Mouse (Mus musculus) limb, embryonic 14.5 days (tissue): Measurements from ENCODE around the gene Hnrnpf. TPM values are rescaled to one million over a fixed set of nuclear protein-coding genes. Genes with fewer than 3 reads are reported as not detected.

ENCODE experiments used
- ATAC-seq: fragments of 200-750 bp; cut with Nextera tagmentation; 2 replicates; pipeline ENCODE4 v1.8.0; 2017; ENCODE audit warnings: low read depth, moderate number of reproducible peaks, moderate TSS enrichment; ENCODE audit not compliant: low FRiP score
- DNase-seq: peaks from one replicate; pipeline ENCODE4 v3.0.0-alpha.2; 2015; ENCODE audit warnings: low spot score
- H3K27ac ChIP-seq: fragments of 300-500 bp; sonication (generic); replicated peaks from 2 replicates; pipeline ENCODE4 v1.5.1; 2014; ENCODE audit warnings: low read depth, mild to moderate bottlenecking, low read length, moderate library complexity, mixed read lengths
- H3K27me3 ChIP-seq: fragments of 300-500 bp; sonication (generic); 2 replicates; pipeline ENCODE4 v1.6.1; 2014; ENCODE audit warnings: low read length, mixed read lengths; ENCODE audit not compliant: control insufficient read depth, insufficient read depth
- H3K36me3 ChIP-seq: fragments of 300-500 bp; sonication (generic); 2 replicates; pipeline ENCODE4 v1.6.1; 2014; ENCODE audit warnings: mild to moderate bottlenecking, low read length, moderate library complexity, mixed read lengths; ENCODE audit not compliant: control insufficient read depth, insufficient read depth
- H3K4me1 ChIP-seq: fragments of 300-500 bp; sonication (generic); 2 replicates; pipeline ENCODE4 v1.6.1; 2014; ENCODE audit warnings: antibody characterized with exemption, low read length, mixed read lengths; ENCODE audit not compliant: control insufficient read depth, insufficient read depth
- H3K4me2 ChIP-seq: fragments of 300-500 bp; sonication (generic); replicated peaks from 2 replicates; pipeline ENCODE4 v1.6.1; 2014; ENCODE audit warnings: low read depth, mild to moderate bottlenecking, low read length, moderate library complexity; ENCODE audit not compliant: severe bottlenecking
- H3K4me3 ChIP-seq: fragments of 300-500 bp; sonication (generic); replicated peaks from 2 replicates; pipeline ENCODE4 v1.5.1; 2014; ENCODE audit warnings: low read length
- H3K9ac ChIP-seq: fragments of 300-500 bp; sonication (generic); 2 replicates; pipeline ENCODE4 v1.6.1; 2014; ENCODE audit warnings: mild to moderate bottlenecking, low read depth, low read length, moderate library complexity; ENCODE audit not compliant: severe bottlenecking
- H3K9me3 ChIP-seq: fragments of 300-500 bp; sonication (generic); 2 replicates; pipeline ENCODE4 v1.6.1; 2016; ENCODE audit warnings: low read length; ENCODE audit not compliant: control insufficient read depth
- POLR2A ChIP-seq: fragments of 200-500 bp; IDR thresholded peaks from 2 replicates; pipeline ENCODE4 v1.8.0; 2012; ENCODE audit warnings: inconsistent platforms, mild to moderate bottlenecking, moderate library complexity, borderline replicate concordance; ENCODE audit not compliant: insufficient read depth, insufficient read length; ENCODE audit errors: extremely low read depth
- WGBS: fragments of 180-500 bp; shearing (Covaris S2); extraction: QIAGEN DNeasy Blood & Tissue Kit; methylation state at CpG from one replicate; pipeline ENCODE4 v1.1.7; 2014; 5-methylcytosine and 5-hydroxymethylcytosine counted together
- polyA plus RNA-seq, 2 experiments: library from polyadenylated mRNA; depleted of rRNA in 1 of 2; stranded (reverse) in 1 of 2; unstranded in 1 of 2; fragments of >200 nt; fragmentation: Nextera tagmentation in 1 of 2; extraction: Ambion mirVana in 1 of 2; gene quantifications; 2 replicates each; pipeline versions ENCODE4 v1.2.1 to v1.2.3; 2012 to 2014

Gene Hnrnpf
- polyA plus RNA-seq, 2 experiments, result 486 to 609 TPM

- Histone ChIP-seq H3K4me1 (peaks cover 23% of the 10 kb centered on the region), H3K27ac (peak overlapping the region; percentile 95), H3K9ac (peak overlapping the region; percentile 93), H3K9me3 (no peaks in the 10 kb centered on the region), H3K27me3 (no peaks in the 10 kb centered on the region), H3K4me3 (peak overlapping the region; percentile 77), H3K4me2 (peak overlapping the region; percentile 48), H3K36me3 (no peaks in the 10 kb centered on the region)
- no peak for ATAC-seq
- no peak for TF ChIP-seq POLR2A
- no peak for DNase-seq
- WGBS, result 0% methylated on average over 26 of the region's 26 CpGs
Observed at GRCm38 (mm10) chr6:117907979-117908355, 7.8 kb downstream of the Hnrnpf start.

- 0% methylated on average over 14 of the region's 14 CpGs for WGBS
- Histone ChIP-seq H3K4me2 (peak overlapping the region; percentile 48), H3K9ac (peak overlapping the region; percentile 93), H3K27ac (no peak overlapping the region), H3K27me3 (no peaks in the 10 kb centered on the region), H3K4me3 (peak overlapping the region; percentile 77), H3K9me3 (no peaks in the 10 kb centered on the region), H3K4me1 (peaks cover 23% of the 10 kb centered on the region), H3K36me3 (no peaks in the 10 kb centered on the region)
- ATAC-seq (no peak), DNase-seq (no peak)
- no peak for TF ChIP-seq POLR2A
Observed at GRCm38 (mm10) chr6:117908424-117908900, 8.3 kb downstream of the Hnrnpf start.

- ATAC-seq (no peak), DNase-seq (no peak)
- no peak for TF ChIP-seq POLR2A
- 85% methylated on average over 6 of the region's 6 CpGs for WGBS
- Histone ChIP-seq H3K9ac (no peak overlapping the region; the same call in 1 of the 2 replicates), H3K9me3 (no peaks in the 10 kb centered on the region), H3K4me1 (peaks cover 22% of the 10 kb centered on the region), H3K27ac (no peak overlapping the region), H3K4me3 (no peak overlapping the region), H3K4me2 (no peak overlapping the region), H3K27me3 (no peaks in the 10 kb centered on the region), H3K36me3 (no peaks in the 10 kb centered on the region)
Observed at GRCm38 (mm10) chr6:117910120-117910661, 10.1 kb downstream of the Hnrnpf start.

GRCm38 (mm10) chr6:117914541-117914940 lies 14.4 kb downstream of the Hnrnpf start:
- no peak overlapping the region for H3K4me2 ChIP-seq
- H3K4me1 ChIP-seq, result peaks cover 26% of the 10 kb centered on the region
- no peaks in the 10 kb centered on the region for H3K9me3 ChIP-seq
- H3K36me3 ChIP-seq, result 0 out of 2 replicates have a peak, but pooled peaks cover 5% of the 10 kb centered on the region
- H3K9ac ChIP-seq, result no peak overlapping the region
- DNase-seq (no peak), ATAC-seq (no peak)
- no peak overlapping the region for H3K27ac ChIP-seq
- H3K27me3 ChIP-seq, result no peaks in the 10 kb centered on the region
- H3K4me3 ChIP-seq, result no peak overlapping the region
- no peak for TF ChIP-seq POLR2A

- H3K4me3 ChIP-seq, result peak overlapping the region; percentile 66
- H3K4me1 ChIP-seq, result peaks cover 22% of the 10 kb centered on the region
- 1% methylated on average over 12 of the region's 12 CpGs for WGBS
- H3K9ac ChIP-seq, result peak overlapping the region; percentile 78
- peaks cover 10% of the 10 kb centered on the region for H3K36me3 ChIP-seq
- peak overlapping the region; percentile 83 for H3K4me2 ChIP-seq
- no peak for ATAC-seq
- H3K27me3 ChIP-seq, result no peaks in the 10 kb centered on the region
- no peak for TF ChIP-seq POLR2A
- DNase-seq, result no peak
- H3K27ac ChIP-seq, result peak overlapping the region; percentile 93
- H3K9me3 ChIP-seq, result no peaks in the 10 kb centered on the region
Observed at GRCm38 (mm10) chr6:117916205-117916736, 16.1 kb downstream of the Hnrnpf start.
